Mouse (Mus musculus) liver, embryonic 11.5 days (tissue): ENCODE data around the gene Prok1. TPM values are rescaled to one million over a fixed set of nuclear protein-coding genes. Genes with fewer than 3 reads are reported as not detected.

Experiments
- ATAC-seq: fragments of 200-750 bp; cut with Nextera tagmentation; replicated peaks from 2 replicates; pipeline ENCODE4 v1.8.0; 2017; ENCODE audit warnings: moderate number of reproducible peaks, mild to moderate bottlenecking, moderate TSS enrichment, moderate library complexity; ENCODE audit not compliant: low FRiP score
- DNase-seq: peaks from one replicate; pipeline ENCODE4 v3.0.0-alpha.2; 2017; ENCODE audit warnings: low spot score
- H3K27ac ChIP-seq: fragments of 300-500 bp; sonication (generic); 2 replicates; pipeline ENCODE4 v1.5.1; 2014; ENCODE audit warnings: mild to moderate bottlenecking, low read depth, low read length, control low read depth
- H3K27me3 ChIP-seq: fragments of 300-500 bp; sonication (generic); replicated peaks from 2 replicates; pipeline ENCODE4 v1.6.1; 2014; ENCODE audit warnings: low read length, mixed read lengths; ENCODE audit not compliant: control insufficient read depth, insufficient read depth
- H3K36me3 ChIP-seq: fragments of 300-500 bp; sonication (generic); 2 replicates; pipeline ENCODE4 v1.6.1; 2014; ENCODE audit warnings: mild to moderate bottlenecking, low read length, moderate library complexity, mixed read lengths; ENCODE audit not compliant: control insufficient read depth, insufficient read depth
- H3K4me1 ChIP-seq: fragments of 300-500 bp; sonication (generic); replicated peaks from 2 replicates; pipeline ENCODE4 v1.6.1; 2014; ENCODE audit warnings: low read length, mixed read lengths; ENCODE audit not compliant: control insufficient read depth, insufficient read depth
- H3K4me2 ChIP-seq: fragments of 300-500 bp; sonication (generic); 2 replicates; pipeline ENCODE4 v1.6.1; 2014; ENCODE audit warnings: mild to moderate bottlenecking, control low read depth, moderate library complexity
- H3K4me3 ChIP-seq: fragments of 300-500 bp; sonication (generic); 2 replicates; pipeline ENCODE4 v1.5.1; 2014; ENCODE audit warnings: low read depth, low read length, control low read depth
- H3K9ac ChIP-seq: fragments of 300-500 bp; sonication (generic); 2 replicates; pipeline ENCODE4 v1.6.1; 2014; ENCODE audit warnings: low read depth, low read length, control low read depth
- H3K9me3 ChIP-seq: fragments of 300-500 bp; sonication (generic); 2 replicates; pipeline ENCODE4 v1.6.1; 2016; ENCODE audit warnings: low read length, inconsistent platforms, mixed read lengths; ENCODE audit not compliant: control insufficient read depth
- WGBS: fragments of 180-500 bp; shearing (Covaris S2); extraction: QIAGEN DNeasy Blood & Tissue Kit; methylation state at CpG from one replicate; pipeline ENCODE4 v1.1.7; 2014; 5-methylcytosine and 5-hydroxymethylcytosine counted together
- polyA plus RNA-seq: library from polyadenylated mRNA; unstranded; fragments of >200 nt; fragmentation: Nextera tagmentation; extraction: Ambion mirVana; gene quantifications from 2 replicates; pipeline ENCODE4 v1.2.1, GENCODE M21; 2014

The Prok1 gene
- polyA plus RNA-seq: not detected in 2 replicates

- no peak within 1 kb of the TSS for H3K27ac ChIP-seq
- H3K9me3 ChIP-seq: no peaks in the 10 kb centered on the region
- H3K27me3 ChIP-seq: no peaks in the 10 kb centered on the region
- no peak within 1 kb of the TSS for H3K4me2 ChIP-seq
- no peak for ATAC-seq
- no peak within 1 kb of the TSS for H3K9ac ChIP-seq
- WGBS: 88% methylated on average over 9 of the region's 9 CpGs
- no peak within 1 kb of the TSS for H3K4me3 ChIP-seq
- H3K4me1 ChIP-seq: no peaks in the 10 kb centered on the region
- H3K36me3 ChIP-seq: no peaks in the 10 kb centered on the region
- DNase-seq: no peak
These were observed at the start of gene Prok1 for GRCm38 (mm10) chr3:107239607-107240006. Gene Prok1, minus strand, starts transcription at chr3:107239707.

DNA sequence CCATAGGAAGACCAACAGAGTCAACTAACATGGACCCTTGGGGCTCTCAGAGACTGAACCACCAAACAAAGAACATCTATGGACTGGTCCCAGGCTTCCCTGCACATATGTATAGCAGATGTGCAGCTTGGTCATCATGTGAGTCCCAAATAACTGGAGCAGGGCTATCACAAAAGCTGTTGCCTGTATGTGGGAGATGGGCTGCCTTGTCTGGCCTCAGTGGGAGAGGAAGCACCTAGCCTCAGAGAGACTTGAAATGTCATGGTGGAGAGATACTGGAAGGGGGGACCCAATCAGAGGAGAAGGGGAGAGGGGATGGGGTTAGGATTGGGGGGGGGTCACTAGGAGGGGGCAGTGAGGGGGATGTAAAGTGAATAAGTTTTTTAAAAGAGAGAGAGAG, 47.8 kb upstream of the Prok1 start:
- peaks cover 6% of the 10 kb centered on the region for H3K36me3 ChIP-seq
- DNase-seq (no peak), ATAC-seq (no peak)
- no peaks in the 10 kb centered on the region for H3K27me3 ChIP-seq
- H3K27ac ChIP-seq: no peak overlapping the region
- no peaks in the 10 kb centered on the region; the same call in 1 of the 2 replicates for H3K4me1 ChIP-seq
- H3K4me2 ChIP-seq: no peak overlapping the region
- H3K9me3 ChIP-seq: no peaks in the 10 kb centered on the region
- H3K4me3 ChIP-seq: no peak overlapping the region
- H3K9ac ChIP-seq: no peak overlapping the region

GRCm38 (mm10) chr3:107286123-107286522, 46.6 kb upstream of the Prok1 start:
- H3K36me3 ChIP-seq: peaks cover 8% of the 10 kb centered on the region
- WGBS: 75% methylated on average over 2 of the region's 2 CpGs
- no peak overlapping the region for H3K4me3 ChIP-seq
- ATAC-seq (no peak), DNase-seq (no peak)
- H3K27ac ChIP-seq: no peak overlapping the region
- H3K27me3 ChIP-seq: no peaks in the 10 kb centered on the region
- H3K4me2 ChIP-seq: no peak overlapping the region
- H3K9ac ChIP-seq: no peak overlapping the region
- no peaks in the 10 kb centered on the region for H3K9me3 ChIP-seq
- no peaks in the 10 kb centered on the region; the same call in 1 of the 2 replicates for H3K4me1 ChIP-seq

- H3K4me1 ChIP-seq: peaks cover 7% of the 10 kb centered on the region
- peak within 1 kb of the TSS; percentile 65 for H3K9ac ChIP-seq
- H3K9me3 ChIP-seq: no peaks in the 10 kb centered on the region
- H3K27me3 ChIP-seq: no peaks in the 10 kb centered on the region
- peaks cover 8% of the 10 kb centered on the region for H3K36me3 ChIP-seq
- ATAC-seq (peak; percentile 85), DNase-seq (peak; percentile 88)
- H3K4me3 ChIP-seq: peak within 1 kb of the TSS; percentile 66
- 3% methylated on average over 43 of the region's 43 CpGs for WGBS
- H3K4me2 ChIP-seq: peak within 1 kb of the TSS; percentile 77
- no peak within 1 kb of the TSS for H3K27ac ChIP-seq
These were observed 39.2 kb upstream of the Prok1 start, which contains the start of gene Lamtor5 for GRCm38 (mm10) chr3:107278479-107279269. Gene Lamtor5, plus strand, starts transcription at chr3:107278858.

GRCm38 (mm10) chr3:107276626-107277025, 37.1 kb upstream of the Prok1 start:
- H3K4me2 ChIP-seq: no peak overlapping the region
- H3K27ac ChIP-seq: no peak overlapping the region
- H3K4me3 ChIP-seq: no peak overlapping the region
- ATAC-seq (no peak), DNase-seq (no peak)
- 78% methylated on average over 3 of the region's 3 CpGs for WGBS
- H3K4me1 ChIP-seq: peaks cover 7% of the 10 kb centered on the region
- no peaks in the 10 kb centered on the region for H3K27me3 ChIP-seq
- no peaks in the 10 kb centered on the region for H3K36me3 ChIP-seq
- no peaks in the 10 kb centered on the region for H3K9me3 ChIP-seq
- H3K9ac ChIP-seq: no peak overlapping the region

GRCm38 (mm10) chr3:107275996-107276395, 36.5 kb upstream of the Prok1 start:
- H3K4me2 ChIP-seq: no peak overlapping the region
- no peaks in the 10 kb centered on the region for H3K27me3 ChIP-seq
- H3K9ac ChIP-seq: no peak overlapping the region
- no peaks in the 10 kb centered on the region for H3K36me3 ChIP-seq
- ATAC-seq (no peak), DNase-seq (no peak)
- H3K4me1 ChIP-seq: peaks cover 7% of the 10 kb centered on the region
- 48% methylated on average over 4 of the region's 4 CpGs for WGBS
- no peak overlapping the region for H3K27ac ChIP-seq
- H3K9me3 ChIP-seq: no peaks in the 10 kb centered on the region
- no peak overlapping the region for H3K4me3 ChIP-seq

GRCm38 (mm10) chr3:107275351-107275750, 35.8 kb upstream of the Prok1 start:
- Histone ChIP-seq H3K27me3 (no peaks in the 10 kb centered on the region), H3K4me1 (peaks cover 7% of the 10 kb centered on the region), H3K9me3 (no peaks in the 10 kb centered on the region), H3K9ac (no peak overlapping the region), H3K4me3 (no peak overlapping the region), H3K4me2 (no peak overlapping the region), H3K27ac (no peak overlapping the region), H3K36me3 (no peaks in the 10 kb centered on the region)
- 61% methylated on average over 5 of the region's 5 CpGs for WGBS
- no peak for DNase-seq
- no peak for ATAC-seq

- H3K9me3 ChIP-seq: no peaks in the 10 kb centered on the region
- H3K4me3 ChIP-seq: no peak overlapping the region
- 13% methylated on average over 3 of the region's 3 CpGs for WGBS
- DNase-seq (peak; percentile 46), ATAC-seq (peak; percentile 64; the same call in 1 of the 2 replicates)
- H3K9ac ChIP-seq: no peak overlapping the region
- H3K4me1 ChIP-seq: peaks cover 2% of the 10 kb centered on the region; the same call in 1 of the 2 replicates
- H3K36me3 ChIP-seq: no peaks in the 10 kb centered on the region
- no peak overlapping the region for H3K4me2 ChIP-seq
- no peaks in the 10 kb centered on the region for H3K27me3 ChIP-seq
- no peak overlapping the region for H3K27ac ChIP-seq
These were observed 34.3 kb upstream of the Prok1 start for GRCm38 (mm10) chr3:107273820-107274219.

DNA sequence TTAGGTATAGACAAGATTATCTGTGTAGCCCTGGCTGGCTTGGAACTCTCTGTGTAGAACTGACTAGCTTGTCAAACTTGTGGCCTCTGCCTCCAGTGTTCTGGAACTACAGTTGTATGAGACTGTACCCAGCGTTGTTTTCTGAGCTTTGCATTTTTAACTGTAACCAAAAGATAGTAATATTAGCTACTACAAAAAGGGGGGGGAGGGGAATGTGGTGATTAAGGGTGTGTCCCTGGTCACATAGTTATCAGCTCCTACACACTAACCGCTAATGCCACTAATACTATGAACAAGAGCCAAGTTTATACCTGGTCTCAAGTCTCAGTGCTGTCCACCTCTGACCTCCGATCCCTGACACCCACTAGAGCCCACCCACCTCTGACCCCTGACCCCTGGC, 32.9 kb upstream of the Prok1 start:
- Histone ChIP-seq H3K4me1 (no peaks in the 10 kb centered on the region; the same call in 1 of the 2 replicates), H3K9ac (no peak overlapping the region), H3K4me2 (no peak overlapping the region), H3K36me3 (no peaks in the 10 kb centered on the region), H3K27me3 (no peaks in the 10 kb centered on the region), H3K27ac (no peak overlapping the region), H3K9me3 (no peaks in the 10 kb centered on the region), H3K4me3 (no peak overlapping the region)
- no peak for DNase-seq
- 74% methylated on average over 3 of the region's 3 CpGs for WGBS
- ATAC-seq: 0 out of 2 replicates have a peak, but pooled peaks have one; percentile 61
